Mouse (Mus musculus) stomach, embryonic 14.5 days (tissue): ENCODE measurements around the gene H2-M10.4. TPM values are rescaled to one million over a fixed set of nuclear protein-coding genes. Genes with fewer than 3 reads are reported as not detected.
"Not testable (repeated sequence)": the region's sequence is repeated elsewhere in the genome, so short reads cannot be mapped to it uniquely, and the experiment has no call there.

Source experiments
- ATAC-seq: fragments of 200-750 bp; cut with Nextera tagmentation; 2 replicates; pipeline ENCODE4 v1.8.0; 2017; ENCODE audit warnings: low read depth, moderate TSS enrichment; ENCODE audit not compliant: insufficient number of reproducible peaks, insufficient read depth, low FRiP score
- H3K27ac ChIP-seq: fragments of 300-500 bp; sonication (generic); 2 replicates; pipeline ENCODE4 v1.5.1; 2014; ENCODE audit warnings: mild to moderate bottlenecking, low read length, moderate library complexity, mixed read lengths
- H3K27me3 ChIP-seq: fragments of 300-500 bp; sonication (generic); 2 replicates; pipeline ENCODE4 v1.6.1; 2014; ENCODE audit warnings: low read length, control low read depth, mixed read lengths; ENCODE audit not compliant: control insufficient read depth, insufficient read depth
- H3K36me3 ChIP-seq: fragments of 300-500 bp; sonication (generic); 2 replicates; pipeline ENCODE4 v1.6.1; 2014; ENCODE audit warnings: mild to moderate bottlenecking, control low read depth, low read length, moderate library complexity, mixed read lengths; ENCODE audit not compliant: control insufficient read depth, insufficient read depth
- H3K4me1 ChIP-seq: fragments of 300-500 bp; sonication (generic); 2 replicates; pipeline ENCODE4 v1.6.1; 2014; ENCODE audit warnings: low read length, control low read depth, mixed read lengths; ENCODE audit not compliant: control insufficient read depth, insufficient read depth
- H3K4me2 ChIP-seq: fragments of 300-500 bp; sonication (generic); replicated peaks from 2 replicates; pipeline ENCODE4 v1.6.1; 2014; ENCODE audit warnings: low read depth, low read length, control low read depth
- H3K4me3 ChIP-seq: fragments of 300-500 bp; sonication (generic); 2 replicates; pipeline ENCODE4 v1.5.1; 2014; ENCODE audit warnings: low read depth, low read length, control low read depth
- H3K9ac ChIP-seq: fragments of 300-500 bp; sonication (generic); replicated peaks from 2 replicates; pipeline ENCODE4 v1.6.1; 2014; ENCODE audit warnings: low read depth, mild to moderate bottlenecking, control low read depth, low read length, moderate library complexity, mixed read lengths
- H3K9me3 ChIP-seq: fragments of 300-500 bp; sonication (generic); 2 replicates; pipeline ENCODE4 v1.6.1; 2016; ENCODE audit warnings: low read depth, low read length, control low read depth; ENCODE audit not compliant: control insufficient read depth
- WGBS: fragments of 180-500 bp; shearing (Covaris S2); extraction: QIAGEN DNeasy Blood & Tissue Kit; methylation state at CpG from one replicate; pipeline ENCODE4 v1.1.7; 2014; 5-methylcytosine and 5-hydroxymethylcytosine counted together
- polyA plus RNA-seq: library from polyadenylated mRNA; unstranded; fragments of >200 nt; fragmentation: Nextera tagmentation; extraction: Ambion mirVana; gene quantifications from 2 replicates; pipeline ENCODE4 v1.2.1, GENCODE M21; 2014

Gene H2-M10.4
- polyA plus RNA-seq = not detected in 2 replicates

- Histone ChIP-seq H3K36me3 (no peaks in the 10 kb centered on the region), H3K4me3 (no peak within 1 kb of the TSS), H3K27ac (no peak within 1 kb of the TSS), H3K9me3 (no peaks in the 10 kb centered on the region), H3K27me3 (no peaks in the 10 kb centered on the region), H3K9ac (no peak within 1 kb of the TSS), H3K4me2 (no peak within 1 kb of the TSS), H3K4me1 (no peaks in the 10 kb centered on the region)
- ATAC-seq = no peak
- 92% methylated on average over 7 of the region's 7 CpGs for WGBS
Observed at GRCm38 (mm10) chr17:36462234-36462633, at the start of gene H2-M10.4. H2-M10.4 (minus strand) TSS chr17:36462334.

- Histone ChIP-seq H3K9ac (no peak overlapping the region), H3K36me3 (no peaks in the 10 kb centered on the region), H3K27ac (no peak overlapping the region), H3K4me2 (no peak overlapping the region), H3K4me3 (no peak overlapping the region), H3K27me3 (no peaks in the 10 kb centered on the region), H3K9me3 (no peaks in the 10 kb centered on the region), H3K4me1 (no peaks in the 10 kb centered on the region)
- ATAC-seq = no peak
Observed at GRCm38 (mm10) chr17:36503910-36504309, 41.8 kb upstream of the H2-M10.4 start.

GRCm38 (mm10) chr17:36500435-36500834 is 38.3 kb upstream of the H2-M10.4 start:
- 33% methylated on average over 1 of the region's 1 CpGs for WGBS
- no peak overlapping the region for H3K27ac ChIP-seq
- ATAC-seq = no peak
- H3K27me3 ChIP-seq = no peaks in the 10 kb centered on the region
- H3K36me3 ChIP-seq = no peaks in the 10 kb centered on the region
- no peaks in the 10 kb centered on the region for H3K9me3 ChIP-seq
- H3K4me2 ChIP-seq = no peak overlapping the region
- no peak overlapping the region for H3K9ac ChIP-seq
- no peak overlapping the region for H3K4me3 ChIP-seq
- no peaks in the 10 kb centered on the region for H3K4me1 ChIP-seq

GRCm38 (mm10) chr17:36488181-36488580 is 26.0 kb upstream of the H2-M10.4 start:
- ATAC-seq, H3K9me3 ChIP-seq, H3K36me3 ChIP-seq, H3K4me2 ChIP-seq, H3K27me3 ChIP-seq, H3K4me1 ChIP-seq, H3K9ac ChIP-seq, H3K27ac ChIP-seq, H3K4me3 ChIP-seq: not testable (repeated sequence)
- WGBS = 91% methylated on average over 15 of the region's 16 CpGs

- ATAC-seq = no peak
- Histone ChIP-seq H3K9ac (no peak overlapping the region), H3K4me2 (no peak overlapping the region), H3K9me3 (no peaks in the 10 kb centered on the region), H3K27me3 (no peaks in the 10 kb centered on the region), H3K36me3 (no peaks in the 10 kb centered on the region), H3K4me1 (no peaks in the 10 kb centered on the region), H3K4me3 (no peak overlapping the region), H3K27ac (no peak overlapping the region)
- WGBS = 77% methylated on average over 1 of the region's 1 CpGs
Observed at GRCm38 (mm10) chr17:36486687-36487230, 24.6 kb upstream of the H2-M10.4 start.

GRCm38 (mm10) chr17:36483865-36484264 is 21.7 kb upstream of the H2-M10.4 start:
- no peaks in the 10 kb centered on the region for H3K9me3 ChIP-seq
- 68% methylated on average over 3 of the region's 3 CpGs for WGBS
- H3K4me1 ChIP-seq = no peaks in the 10 kb centered on the region
- no peak overlapping the region for H3K9ac ChIP-seq
- H3K4me3 ChIP-seq = no peak overlapping the region
- H3K27me3 ChIP-seq = no peaks in the 10 kb centered on the region
- H3K36me3 ChIP-seq = no peaks in the 10 kb centered on the region
- H3K27ac ChIP-seq = no peak overlapping the region
- ATAC-seq = no peak
- H3K4me2 ChIP-seq = no peak overlapping the region

GRCm38 (mm10) chr17:36456260-36456659 is 5.9 kb downstream of the H2-M10.4 start:
- no peak overlapping the region for H3K9ac ChIP-seq
- no peak overlapping the region for H3K4me2 ChIP-seq
- no peaks in the 10 kb centered on the region for H3K9me3 ChIP-seq
- H3K4me1 ChIP-seq = no peaks in the 10 kb centered on the region
- H3K36me3 ChIP-seq = no peaks in the 10 kb centered on the region
- no peaks in the 10 kb centered on the region for H3K27me3 ChIP-seq
- WGBS = 65% methylated on average over 4 of the region's 4 CpGs
- no peak for ATAC-seq
- no peak overlapping the region for H3K27ac ChIP-seq
- no peak overlapping the region for H3K4me3 ChIP-seq

- no peak overlapping the region for H3K4me2 ChIP-seq
- WGBS = 88% methylated on average over 2 of the region's 2 CpGs
- H3K27ac ChIP-seq = no peak overlapping the region
- no peak overlapping the region for H3K4me3 ChIP-seq
- ATAC-seq = no peak
- H3K4me1 ChIP-seq = no peaks in the 10 kb centered on the region
- no peaks in the 10 kb centered on the region for H3K9me3 ChIP-seq
- no peaks in the 10 kb centered on the region for H3K27me3 ChIP-seq
- H3K9ac ChIP-seq = no peak overlapping the region
- H3K36me3 ChIP-seq = no peaks in the 10 kb centered on the region
Observed at GRCm38 (mm10) chr17:36431411-36431810, 30.7 kb downstream of the H2-M10.4 start.

- ATAC-seq = no peak
- no peaks in the 10 kb centered on the region for H3K36me3 ChIP-seq
- H3K27me3 ChIP-seq = no peaks in the 10 kb centered on the region
- no peak overlapping the region for H3K27ac ChIP-seq
- H3K4me1 ChIP-seq = no peaks in the 10 kb centered on the region
- H3K9me3 ChIP-seq = no peaks in the 10 kb centered on the region
- no peak overlapping the region for H3K9ac ChIP-seq
- H3K4me2 ChIP-seq = no peak overlapping the region
- WGBS = 18% methylated on average over 4 of the region's 4 CpGs
- no peak overlapping the region for H3K4me3 ChIP-seq
Observed at GRCm38 (mm10) chr17:36418091-36418754, 43.9 kb downstream of the H2-M10.4 start.
